Mouse (Mus musculus): ENCODE measurements around the gene 4930433I11Rik.
"Not testable (repeated sequence)": the region's sequence is repeated elsewhere in the genome, so short reads cannot be mapped to it uniquely, and the experiment has no call there.

Gene 4930433I11Rik

DNA sequence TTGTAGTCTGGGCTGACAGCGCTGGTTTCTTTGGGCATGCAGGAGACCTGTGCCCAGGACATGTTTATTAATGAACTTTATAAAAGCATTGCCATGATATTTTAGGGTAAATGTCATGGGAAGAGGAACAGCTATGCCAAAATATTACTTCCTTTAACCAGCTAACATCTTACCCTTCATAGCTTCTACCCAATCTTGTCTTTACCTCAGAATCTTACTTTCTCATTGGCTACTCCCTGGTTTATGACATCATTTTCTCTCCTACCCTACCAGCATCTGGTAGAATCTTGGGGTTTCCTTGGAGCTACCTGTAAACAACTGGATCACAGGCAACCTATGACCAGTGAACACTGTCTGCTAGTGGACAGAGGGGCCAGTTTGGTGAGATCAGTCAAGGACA is at the start of gene 4930433I11Rik:
4930433I11Rik (plus strand) TSS at position 301 of the 400 bp plus-strand sequence.
- DNase-seq (ENCODE audit: low spot score) = no peak

DNA sequence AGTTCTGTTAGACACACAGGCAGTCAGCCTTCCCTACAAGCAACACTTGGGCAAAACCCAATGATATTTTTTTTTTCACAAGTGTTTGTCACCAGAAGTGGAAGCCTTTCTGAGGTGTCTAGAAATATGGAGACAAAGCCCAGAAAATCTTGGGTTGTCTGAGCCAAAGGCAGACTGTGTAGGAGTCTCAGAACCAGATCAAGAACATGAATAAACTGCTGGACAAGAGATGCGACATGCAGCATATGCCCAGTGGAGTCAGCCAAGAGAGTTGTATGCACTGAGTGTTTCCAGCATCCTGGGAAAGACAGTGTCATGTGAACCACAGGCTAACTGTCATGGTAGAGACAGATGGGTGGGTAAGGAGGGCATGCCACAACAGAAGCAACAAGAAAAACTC is 48.0 kb upstream of the 4930433I11Rik start:
- DNase-seq (ENCODE audit: low spot score) = no peak

DNA sequence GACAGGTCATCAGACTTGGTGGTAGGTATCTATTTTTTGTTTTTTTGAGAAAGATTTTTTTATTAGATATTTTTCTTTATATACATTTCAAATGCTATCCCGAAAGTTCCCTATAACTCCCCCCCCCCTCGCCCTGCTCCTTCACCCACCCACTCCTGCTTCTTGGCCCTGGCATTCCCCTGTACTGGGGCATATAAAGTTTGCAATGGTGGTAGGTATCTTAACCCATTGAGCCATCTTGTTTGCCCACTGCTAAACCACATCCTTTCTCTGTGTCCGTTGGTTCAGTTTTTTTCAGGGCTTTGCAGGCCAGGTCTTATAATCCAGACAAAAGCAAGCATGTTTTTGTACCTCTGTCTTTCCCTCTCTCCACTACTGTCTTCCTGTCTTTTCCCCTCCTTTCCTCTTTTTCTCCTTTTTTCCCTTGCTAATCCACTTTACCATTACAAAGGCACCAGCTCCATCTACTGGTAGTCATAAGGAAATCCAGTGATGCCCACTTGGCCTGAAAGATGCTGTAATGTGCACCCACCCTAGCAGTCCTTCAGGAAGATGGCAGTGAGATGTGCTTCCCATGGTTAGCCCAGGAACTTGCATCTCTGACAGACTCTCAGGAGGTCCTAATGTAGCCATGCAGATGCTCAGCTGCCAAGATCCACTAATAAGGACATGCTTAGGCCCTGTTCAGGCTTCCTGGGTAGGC is 45.0 kb upstream of the 4930433I11Rik start:
- no peak for DNase-seq (ENCODE audit: low spot score)

DNA sequence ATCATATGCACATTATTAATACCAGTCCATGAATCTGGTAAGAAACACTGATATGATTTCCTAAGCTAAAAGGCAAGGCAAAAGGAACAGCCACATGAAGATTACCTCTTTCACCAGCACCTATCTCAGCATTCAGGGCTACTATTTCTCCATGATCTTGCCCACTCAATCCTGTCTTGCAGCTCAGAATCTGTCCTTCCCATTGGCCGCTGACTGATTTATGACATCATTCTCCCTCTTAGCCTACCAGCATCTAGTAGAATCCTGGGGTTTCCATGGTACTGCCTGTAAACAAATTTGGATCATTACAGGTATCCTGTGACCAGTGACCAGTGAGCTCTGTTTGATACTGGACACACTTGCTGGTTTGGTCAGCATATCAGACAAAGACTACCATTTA is 45.1 kb downstream of the 4930433I11Rik start, which contains the start of gene Gm4884:
Gm4884 (plus strand) TSS at position 301 of the 400 bp plus-strand sequence.
- DNase-seq (ENCODE audit: low spot score) = not testable (repeated sequence)

DNA sequence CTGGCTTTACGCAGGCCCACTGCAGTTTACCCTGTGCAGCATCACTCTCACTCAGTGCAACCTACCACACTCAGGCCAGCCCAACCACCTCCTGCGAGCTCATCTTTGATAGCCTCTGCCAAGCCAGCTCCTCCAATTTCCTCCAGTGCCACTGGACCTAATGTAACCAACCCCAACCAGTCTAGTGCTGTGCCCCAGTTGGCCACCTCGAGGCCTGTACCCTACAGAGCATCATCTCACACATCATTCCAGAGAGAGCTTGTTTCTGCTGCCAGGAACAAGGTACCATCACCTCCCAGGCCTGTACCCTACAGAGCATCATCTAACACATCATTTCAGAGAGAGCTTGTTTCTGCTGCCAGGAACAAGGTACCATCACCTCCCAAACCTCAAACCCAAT is 56.7 kb downstream of the 4930433I11Rik start:
- DNase-seq (ENCODE audit: low spot score) = not testable (repeated sequence)
